Comparison of ENCODE assay signal across 21 mouse cellular contexts in genomic region chr9:102075539-102075938, GRCm38 (mm10).
DNase-seq lines count a peak whose midpoint lies in the region; ATAC-seq and TF ChIP-seq lines count a peak whose summit lies in the region.
"Had no signal": no experiment of that assay in that cellular context is flagged by ENCODE, and none has a peak within 500 bp of the region (broad histone marks: within the 10 kb centered on the region; RNA-seq: fewer than 3 reads in every experiment).

No protein-coding gene starts in this region.

- no peak overlapping the region for H3K4me2 ChIP-seq in forebrain, embryonic 11.5 days (ENCODE audit: low read depth, low read length, severe bottlenecking)
- no peak overlapping the region for H3K4me2 ChIP-seq in midbrain, postnatal 0 days (ENCODE audit: low read depth, low read length, poor library complexity, severe bottlenecking)
- H3K4me2 ChIP-seq in midbrain, embryonic 16.5 days (ENCODE audit: low read length) = no peak overlapping the region
- no peak overlapping the region for H3K4me2 ChIP-seq in forebrain, embryonic 12.5 days
- H3K4me2 ChIP-seq in forebrain, postnatal 0 days (ENCODE audit: low read depth) = no peak overlapping the region
- no peak overlapping the region for H3K4me2 ChIP-seq in stomach, postnatal 0 days (replicated peaks; ENCODE audit: low read depth)
- H3K4me2 ChIP-seq: embryonic facial prominence, embryonic 13.5 days; limb, embryonic 12.5 days; liver, embryonic 11.5 days; lung, embryonic 15.5 days; midbrain, embryonic 11.5 days had no signal

- TF ChIP-seq EP300 in stomach, postnatal 0 days (optimal IDR thresholded peaks at IDR 0.05) = no peak

- no peaks in the 10 kb centered on the region for H3K9me3 ChIP-seq in forebrain, embryonic 11.5 days (ENCODE audit: control insufficient read depth, low read length)
- H3K9me3 ChIP-seq in forebrain, embryonic 10.5 days = no peaks in the 10 kb centered on the region
- H3K9me3 ChIP-seq in midbrain, postnatal 0 days (ENCODE audit: low read length) = no peaks in the 10 kb centered on the region
- H3K9me3 ChIP-seq in midbrain, embryonic 16.5 days (replicated peaks; ENCODE audit: control insufficient read depth, low read length, poor library complexity, severe bottlenecking) = no peaks in the 10 kb centered on the region
- H3K9me3 ChIP-seq in forebrain, embryonic 12.5 days = no peaks in the 10 kb centered on the region
- no peaks in the 10 kb centered on the region for H3K9me3 ChIP-seq in forebrain, postnatal 0 days (ENCODE audit: low read length)
- no peaks in the 10 kb centered on the region for H3K9me3 ChIP-seq in stomach, postnatal 0 days (ENCODE audit: control insufficient read depth, low read length)
- H3K9me3 ChIP-seq: embryonic facial prominence, embryonic 13.5 days; limb, embryonic 12.5 days; lung, embryonic 15.5 days had no signal

- no peak for TF ChIP-seq CTCF in midbrain, postnatal 0 days (IDR thresholded peaks at IDR 0.05)
- TF ChIP-seq CTCF in forebrain, postnatal 0 days (IDR thresholded peaks at IDR 0.05; ENCODE audit: low read depth) = no peak
- no peak for TF ChIP-seq CTCF in stomach, postnatal 0 days (IDR thresholded peaks at IDR 0.05; ENCODE audit: low read depth)

- 78% methylated on average over 4 of the region's 4 CpGs for WGBS in forebrain, embryonic 11.5 days
- WGBS in forebrain, embryonic 10.5 days = 71% methylated on average over 4 of the region's 4 CpGs
- 57% methylated on average over 4 of the region's 4 CpGs for WGBS in midbrain, postnatal 0 days
- 63% methylated on average over 4 of the region's 4 CpGs for WGBS in midbrain, embryonic 16.5 days
- 60% methylated on average over 4 of the region's 4 CpGs for WGBS in forebrain, embryonic 12.5 days
- 34% methylated on average over 4 of the region's 4 CpGs for WGBS in forebrain, postnatal 0 days
- WGBS in stomach, postnatal 0 days = 59% methylated on average over 4 of the region's 4 CpGs

- H3K4me3 ChIP-seq in forebrain, embryonic 11.5 days (ENCODE audit: low read depth, low read length) = no peak overlapping the region
- H3K4me3 ChIP-seq in forebrain, embryonic 10.5 days = no peak overlapping the region
- H3K4me3 ChIP-seq in midbrain, postnatal 0 days (ENCODE audit: low read depth, low read length) = no peak overlapping the region
- H3K4me3 ChIP-seq in midbrain, embryonic 16.5 days (ENCODE audit: low read depth, low read length) = no peak overlapping the region
- no peak overlapping the region for H3K4me3 ChIP-seq in forebrain, embryonic 12.5 days (replicated peaks)
- no peak overlapping the region for H3K4me3 ChIP-seq in forebrain, postnatal 0 days (ENCODE audit: low read depth, low read length)
- H3K4me3 ChIP-seq in stomach, postnatal 0 days (ENCODE audit: low read depth, low read length) = no peak overlapping the region
- H3K4me3 ChIP-seq: embryonic facial prominence, embryonic 13.5 days; limb, embryonic 12.5 days; lung, embryonic 15.5 days had no signal

- no peaks in the 10 kb centered on the region for H3K27me3 ChIP-seq in forebrain, embryonic 11.5 days (ENCODE audit: control insufficient read depth, insufficient read depth, low read length)
- H3K27me3 ChIP-seq in forebrain, embryonic 10.5 days (ENCODE audit: poor library complexity, severe bottlenecking) = 0 out of 2 replicates have a peak, but pooled peaks cover 4% of the 10 kb centered on the region
- H3K27me3 ChIP-seq in midbrain, postnatal 0 days (ENCODE audit: insufficient read depth, low read length) = no peaks in the 10 kb centered on the region
- no peaks in the 10 kb centered on the region for H3K27me3 ChIP-seq in midbrain, embryonic 16.5 days (ENCODE audit: control insufficient read depth, insufficient read depth, low read depth, low read length)
- H3K27me3 ChIP-seq in forebrain, embryonic 12.5 days = no peaks in the 10 kb centered on the region
- H3K27me3 ChIP-seq in forebrain, postnatal 0 days (ENCODE audit: insufficient read depth, low read length) = no peaks in the 10 kb centered on the region
- H3K27me3 ChIP-seq in stomach, postnatal 0 days (ENCODE audit: control insufficient read depth, insufficient read depth, low read length) = no peaks in the 10 kb centered on the region
- H3K27me3 ChIP-seq: CH12.LX; embryonic facial prominence, embryonic 13.5 days; lung, embryonic 15.5 days had no signal

- no peak overlapping the region for H3K27ac ChIP-seq in forebrain, embryonic 11.5 days (ENCODE audit: low read depth, low read length)
- H3K27ac ChIP-seq in forebrain, embryonic 10.5 days = no peak overlapping the region
- no peak overlapping the region for H3K27ac ChIP-seq in midbrain, postnatal 0 days (ENCODE audit: low read depth, low read length)
- H3K27ac ChIP-seq in midbrain, embryonic 16.5 days (ENCODE audit: low read length) = no peak overlapping the region; the same call in 1 of the 2 replicates
- no peak overlapping the region for H3K27ac ChIP-seq in forebrain, embryonic 12.5 days
- no peak overlapping the region for H3K27ac ChIP-seq in forebrain, postnatal 0 days (ENCODE audit: low read depth, low read length)
- no peak overlapping the region for H3K27ac ChIP-seq in stomach, postnatal 0 days (replicated peaks)
- H3K27ac ChIP-seq: embryonic facial prominence, embryonic 13.5 days; lung, embryonic 15.5 days had no signal

- DNase-seq in forebrain, embryonic 11.5 days (ENCODE audit: low spot score) = peak; percentile 37
- DNase-seq in forebrain, embryonic 10.5 days (ENCODE audit: extremely low spot score, low spot score) = no peak
- peak; percentile 14 for DNase-seq in midbrain, postnatal 0 days (ENCODE audit: low spot score)
- no peak for DNase-seq in forebrain, postnatal 0 days
- DNase-seq in stomach, postnatal 0 days (ENCODE audit: low spot score) = no peak
- no peak for DNase-seq in thymus, postnatal 25 days
- DNase-seq: adrenal gland, adult 8-10 months; cerebellum, adult 11-12 months; gastrocnemius, postnatal 10 days; kidney, adult 11 months; kidney, postnatal 14 days; thymus, postnatal 14 days had no signal

- H3K9ac ChIP-seq in forebrain, embryonic 11.5 days (ENCODE audit: low read length) = no peak overlapping the region
- no peak overlapping the region for H3K9ac ChIP-seq in midbrain, postnatal 0 days (replicated peaks; ENCODE audit: low read length, poor library complexity, severe bottlenecking)
- no peak overlapping the region for H3K9ac ChIP-seq in midbrain, embryonic 16.5 days (ENCODE audit: low read depth, low read length)
- H3K9ac ChIP-seq in forebrain, embryonic 12.5 days = no peak overlapping the region
- H3K9ac ChIP-seq in forebrain, postnatal 0 days = no peak overlapping the region
- H3K9ac ChIP-seq in stomach, postnatal 0 days (ENCODE audit: low read length) = no peak overlapping the region
- H3K9ac ChIP-seq: embryonic facial prominence, embryonic 13.5 days; limb, embryonic 12.5 days; lung, embryonic 15.5 days had no signal

- H3K4me1 ChIP-seq in forebrain, embryonic 11.5 days (replicated peaks; ENCODE audit: control insufficient read depth, insufficient read depth, low read length) = no peaks in the 10 kb centered on the region
- 0 out of 2 replicates have a peak, but pooled peaks cover 4% of the 10 kb centered on the region for H3K4me1 ChIP-seq in forebrain, embryonic 10.5 days
- H3K4me1 ChIP-seq in midbrain, postnatal 0 days (ENCODE audit: insufficient read depth, low read length) = peaks cover 6% of the 10 kb centered on the region; the same call in 1 of the 2 replicates
- H3K4me1 ChIP-seq in midbrain, embryonic 16.5 days (ENCODE audit: control insufficient read depth, insufficient read depth, low read length) = peaks cover 22% of the 10 kb centered on the region
- peaks cover 19% of the 10 kb centered on the region for H3K4me1 ChIP-seq in forebrain, embryonic 12.5 days
- H3K4me1 ChIP-seq in forebrain, postnatal 0 days (ENCODE audit: insufficient read depth) = no peaks in the 10 kb centered on the region
- no peaks in the 10 kb centered on the region for H3K4me1 ChIP-seq in stomach, postnatal 0 days (replicated peaks; ENCODE audit: control insufficient read depth, insufficient read depth)
- H3K4me1 ChIP-seq: embryonic facial prominence, embryonic 13.5 days; lung, embryonic 15.5 days had no signal

- no peaks in the 10 kb centered on the region for H3K36me3 ChIP-seq in forebrain, embryonic 11.5 days (ENCODE audit: control insufficient read depth, insufficient read depth, low read length)
- no peaks in the 10 kb centered on the region for H3K36me3 ChIP-seq in forebrain, embryonic 10.5 days (replicated peaks)
- no peaks in the 10 kb centered on the region for H3K36me3 ChIP-seq in midbrain, postnatal 0 days (ENCODE audit: insufficient read depth, low read length)
- no peaks in the 10 kb centered on the region for H3K36me3 ChIP-seq in midbrain, embryonic 16.5 days (ENCODE audit: control insufficient read depth, insufficient read depth, low read length)
- no peaks in the 10 kb centered on the region for H3K36me3 ChIP-seq in forebrain, embryonic 12.5 days (replicated peaks)
- no peaks in the 10 kb centered on the region for H3K36me3 ChIP-seq in forebrain, postnatal 0 days (ENCODE audit: insufficient read depth)
- no peaks in the 10 kb centered on the region for H3K36me3 ChIP-seq in stomach, postnatal 0 days (ENCODE audit: control insufficient read depth, insufficient read depth, low read length)
- H3K36me3 ChIP-seq: embryonic facial prominence, embryonic 13.5 days; limb, embryonic 12.5 days; lung, embryonic 15.5 days had no signal

- no peak for ATAC-seq in forebrain, embryonic 11.5 days (replicated peaks; ENCODE audit: low FRiP score)
- ATAC-seq in midbrain, postnatal 0 days (ENCODE audit: low FRiP score) = no peak
- ATAC-seq in midbrain, embryonic 16.5 days = no peak
- 0 out of 2 replicates have a peak, but pooled peaks have one; percentile 23 for ATAC-seq in forebrain, embryonic 12.5 days (ENCODE audit: low FRiP score)
- ATAC-seq in forebrain, postnatal 0 days = peak; percentile 29; the same call in 1 of the 2 replicates
- no peak for ATAC-seq in stomach, postnatal 0 days (ENCODE audit: low FRiP score, low TSS enrichment)
- ATAC-seq: inflammation-experienced regulatory T-cells, adult 6 months had no signal

Comparison
In these comparisons a context has a peak if more than half of its experiments do, and no peak if none do; other contexts are left out.
1. ATAC-seq: peak in forebrain, embryonic 12.5 days (single experiment) and forebrain, postnatal 0 days (single experiment); none in forebrain, embryonic 11.5 days (single experiment), midbrain, postnatal 0 days (single experiment), midbrain, embryonic 16.5 days (single experiment) and stomach, postnatal 0 days (single experiment).
2. DNase-seq: peak in forebrain, embryonic 11.5 days (single experiment) and midbrain, postnatal 0 days (single experiment); none in forebrain, embryonic 10.5 days (single experiment), forebrain, postnatal 0 days (single experiment), stomach, postnatal 0 days (single experiment) and thymus, postnatal 25 days (single experiment).